Mouse (Mus musculus): Measurements from ENCODE around the gene Slc28a3.

DNA sequence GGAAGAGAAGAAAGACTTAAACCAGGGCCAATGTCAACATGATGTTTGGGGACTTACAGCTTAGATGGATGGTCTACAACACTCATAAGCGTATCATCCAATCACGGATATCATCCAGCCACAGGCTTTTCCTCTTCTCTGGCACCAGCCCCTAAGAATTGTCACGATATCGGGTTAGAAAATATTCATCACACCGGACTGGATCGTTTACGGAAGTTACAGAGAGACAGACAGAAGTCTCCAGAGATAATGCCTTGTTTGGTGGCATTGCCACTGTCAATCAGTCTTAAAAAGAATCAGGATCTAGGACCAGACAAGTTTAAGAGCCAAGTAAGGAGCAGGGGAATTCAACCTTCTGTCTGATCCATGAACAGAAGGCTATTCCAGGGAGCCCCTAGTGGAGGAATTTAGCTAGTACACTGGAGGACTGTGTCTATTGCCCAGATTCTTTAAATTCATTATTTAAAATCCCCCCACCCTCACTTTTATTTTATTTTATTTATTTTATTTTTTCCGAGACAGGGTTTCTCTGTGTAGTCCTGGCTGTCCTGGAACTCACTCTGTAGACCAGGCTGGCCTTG is 96.4 kb downstream of the Slc28a3 start:
- TF ChIP-seq CTCF (conservative IDR thresholded peaks at IDR 0.05; ENCODE audit: insufficient read depth, insufficient read length, low read depth, low read length), result 0 out of 2 replicates have a peak, but pooled peaks have one; percentile 2
- no peak for TF ChIP-seq POLR2A (IDR thresholded peaks at IDR 0.05; ENCODE audit: low read depth, low read length)
